Mouse (Mus musculus): ENCODE data around the gene Cog5.

DNA sequence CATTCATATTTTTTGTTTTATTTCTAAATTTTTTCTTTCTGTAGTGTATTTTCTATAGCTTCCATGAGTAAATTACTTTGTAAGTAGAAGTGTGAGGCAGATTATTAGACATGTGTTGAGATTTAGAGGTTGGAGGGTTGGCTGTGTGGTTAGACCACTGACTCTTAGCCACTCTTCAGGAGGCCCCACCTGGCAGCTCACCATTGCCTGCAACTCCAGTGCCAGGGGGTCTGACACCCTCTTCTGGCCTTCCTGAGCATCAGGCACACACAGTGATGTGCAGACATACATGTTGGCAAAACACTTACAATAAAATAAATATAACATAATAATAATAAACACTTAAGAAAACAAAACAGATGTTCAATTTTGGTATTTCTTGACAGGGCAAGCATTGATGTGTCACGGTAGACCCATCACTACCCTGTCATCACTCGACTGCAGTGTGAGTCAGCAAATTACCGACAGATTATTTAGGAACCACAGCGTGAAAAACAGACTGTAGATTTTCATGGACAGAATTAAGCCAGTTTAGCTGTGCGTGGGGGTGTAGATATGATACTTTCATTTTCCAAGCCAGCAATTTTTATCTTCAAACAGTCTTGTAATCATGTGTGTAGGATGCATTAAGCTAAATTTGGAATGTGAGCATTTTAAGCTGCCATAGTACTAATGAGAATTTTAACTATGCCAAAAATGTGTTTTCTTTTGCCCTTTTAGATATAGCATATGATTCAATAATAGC lies 151.9 kb downstream of the Cog5 start:
- TF ChIP-seq ZMIZ1 (IDR thresholded peaks at IDR 0.05; ENCODE audit: low read depth, low read length), result no peak
- TF ChIP-seq CTCF (conservative IDR thresholded peaks at IDR 0.05 in 1 of 2, IDR thresholded peaks at IDR 0.05 in 1 of 2; ENCODE audit: low read depth in 2 of 2, low read length in 2 of 2), result no peak
- no peak for TF ChIP-seq TBP (conservative IDR thresholded peaks at IDR 0.05; ENCODE audit: low read depth, low read length)
- TF ChIP-seq POLR2A (IDR thresholded peaks at IDR 0.05; ENCODE audit: low read depth, low read length), result no peak
- no peak for TF ChIP-seq E2F4 (IDR thresholded peaks at IDR 0.05; ENCODE audit: insufficient replicate concordance, low read depth, low read length)
- TF ChIP-seq BHLHE40 (IDR thresholded peaks at IDR 0.05; ENCODE audit: low read depth, low read length), result no peak

Measured in CH12.LX (cell line).